22 mouse cellular contexts compared by ENCODE assay signal in the genomic region with DNA sequence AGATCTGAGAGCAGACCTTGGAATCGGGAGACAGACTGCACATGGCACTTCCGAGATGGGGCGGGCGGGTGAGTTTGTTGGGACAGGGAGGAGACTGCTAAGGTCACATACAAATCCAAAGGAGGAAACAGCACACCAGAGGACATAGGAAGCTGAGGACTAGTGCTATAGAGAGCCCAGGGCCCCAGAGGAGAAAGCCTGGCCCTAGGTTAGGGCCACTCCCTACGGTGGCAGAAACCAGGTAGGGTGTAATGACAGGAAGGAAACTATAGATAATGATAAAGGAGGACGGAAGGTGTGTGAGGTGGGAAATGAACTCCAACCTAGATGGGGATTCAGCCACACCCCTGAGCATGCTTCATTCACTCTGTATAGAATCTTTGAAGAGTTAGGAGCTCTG.
"Had no signal": no experiment of that assay in that cellular context is flagged by ENCODE, and none has a peak within 500 bp of the region (broad histone marks: within the 10 kb centered on the region; RNA-seq: fewer than 3 reads in every experiment).

No protein-coding gene starts in this region.

- H3K27me3 ChIP-seq: heart, embryonic 13.5 days; heart, embryonic 15.5 days; hindbrain, embryonic 13.5 days; hindbrain, embryonic 15.5 days; limb, embryonic 13.5 days; limb, embryonic 15.5 days; liver, embryonic 12.5 days had no signal

- DNase-seq: forebrain, postnatal 0 days; gastrocnemius, postnatal 25 days; heart, adult 11 months; heart, postnatal 14 days; heart, postnatal 36 days; kidney, adult 18-20 months; kidney, adult 8-10 months; kidney, postnatal 10 days; kidney, postnatal 25 days; kidney, postnatal 4 days; layer of hippocampus, adult 9-11 months; layer of hippocampus, postnatal 36 days; left cerebral cortex, postnatal 4 days had no signal

- H3K4me2 ChIP-seq: heart, embryonic 11.5 days; heart, embryonic 13.5 days; heart, embryonic 15.5 days; hindbrain, embryonic 13.5 days; hindbrain, embryonic 15.5 days; limb, embryonic 13.5 days; limb, embryonic 15.5 days; liver, embryonic 12.5 days had no signal

- H3K9me3 ChIP-seq: heart, embryonic 13.5 days; heart, embryonic 15.5 days; hindbrain, embryonic 13.5 days; hindbrain, embryonic 15.5 days; limb, embryonic 13.5 days; limb, embryonic 15.5 days; liver, embryonic 12.5 days had no signal

- H3K27ac ChIP-seq: heart, embryonic 13.5 days; heart, embryonic 15.5 days; hindbrain, embryonic 13.5 days; hindbrain, embryonic 15.5 days; hindbrain, postnatal 0 days; limb, embryonic 13.5 days; limb, embryonic 15.5 days; liver, embryonic 12.5 days had no signal

- H3K4me3 ChIP-seq: heart, embryonic 13.5 days; heart, embryonic 15.5 days; hindbrain, embryonic 13.5 days; hindbrain, embryonic 15.5 days; limb, embryonic 13.5 days; limb, embryonic 15.5 days; liver, embryonic 12.5 days had no signal

- ATAC-seq: forebrain, postnatal 0 days; hindbrain, postnatal 0 days; liver, embryonic 12.5 days had no signal

- H3K9ac ChIP-seq: forebrain, postnatal 0 days; heart, embryonic 13.5 days; heart, embryonic 15.5 days; hindbrain, embryonic 13.5 days; hindbrain, embryonic 15.5 days; limb, embryonic 13.5 days; limb, embryonic 15.5 days had no signal
